Mouse (Mus musculus) thymus, adult 2 months (tissue): ENCODE data around the gene Zfp986. TPM values are rescaled to one million over a fixed set of nuclear protein-coding genes. Genes with fewer than 3 reads are reported as not detected.
A peak's percentile ranks its signal among the peaks of the same experiment; 100 is the strongest.
"Not testable (repeated sequence)": the region's sequence is repeated elsewhere in the genome, so short reads cannot be mapped to it uniquely, and the experiment has no call there.

Experiments used
- DNase-seq: peaks from one replicate; pipeline ENCODE4 v3.0.0; 2021
- H3K27ac ChIP-seq: fragments of 200-500 bp; 2 replicates; pipeline ENCODE4 v1.5.1; 2012; ENCODE audit warnings: low read length, control low read depth; ENCODE audit not compliant: control insufficient read depth, insufficient read depth
- H3K27me3 ChIP-seq: fragments of 200-500 bp; 2 replicates; pipeline ENCODE4 v1.6.1; 2012; ENCODE audit warnings: mild to moderate bottlenecking, low read length, moderate library complexity, mixed read lengths; ENCODE audit not compliant: control insufficient read depth, insufficient read depth
- H3K36me3 ChIP-seq: fragments of 200-500 bp; 2 replicates; pipeline ENCODE4 v1.6.1; 2012; ENCODE audit warnings: mild to moderate bottlenecking, low read length, moderate library complexity; ENCODE audit not compliant: control insufficient read depth, insufficient read depth
- H3K4me1 ChIP-seq: fragments of 200-500 bp; replicated peaks from 2 replicates; pipeline ENCODE4 v1.6.1; 2012; ENCODE audit warnings: low read length; ENCODE audit not compliant: control insufficient read depth, insufficient read depth
- H3K4me3 ChIP-seq: fragments of 200-500 bp; 2 replicates; pipeline ENCODE4 v1.5.1; 2012; ENCODE audit warnings: mild to moderate bottlenecking, low read length, control low read depth, moderate library complexity; ENCODE audit not compliant: control insufficient read depth, insufficient read depth
- WGBS: fragments of 180-500 bp; shearing (Covaris S2); methylation state at CpG from one replicate; pipeline ENCODE4 v1.1.7; 2018; 5-methylcytosine and 5-hydroxymethylcytosine counted together
- polyA plus RNA-seq: library from polyadenylated mRNA; depleted of rRNA; stranded (reverse); fragments of >200 nt; gene quantifications from 2 replicates; pipeline ENCODE4 v1.2.3, GENCODE M21; 2012; rRNA removed

Gene Zfp986
- polyA plus RNA-seq = not detected in 2 replicates

- H3K27me3 ChIP-seq, DNase-seq, H3K36me3 ChIP-seq, H3K4me3 ChIP-seq, H3K4me1 ChIP-seq, H3K27ac ChIP-seq: not testable (repeated sequence)
- 77% methylated on average over 3 of the region's 3 CpGs for WGBS
These were observed at the start of gene Zfp986 for GRCm38 (mm10) chr4:145868494-145868893. TSS of gene Zfp986 (plus strand) at chr4:145868794.

- not testable (repeated sequence) for H3K27ac ChIP-seq, DNase-seq, H3K27me3 ChIP-seq, H3K4me3 ChIP-seq, H3K4me1 ChIP-seq, H3K36me3 ChIP-seq
- no CpG with 5 or more reads among the region's 2 CpGs for WGBS
These were observed 48.6 kb upstream of the Zfp986 start for GRCm38 (mm10) chr4:145819946-145820345.

- DNase-seq, H3K4me1 ChIP-seq, H3K36me3 ChIP-seq, H3K27ac ChIP-seq, H3K4me3 ChIP-seq, H3K27me3 ChIP-seq: not testable (repeated sequence)
- 85% methylated on average over 5 of the region's 8 CpGs for WGBS
These were observed 43.0 kb upstream of the Zfp986 start for GRCm38 (mm10) chr4:145825606-145826005.

- H3K27ac ChIP-seq, DNase-seq, H3K4me1 ChIP-seq, H3K4me3 ChIP-seq, H3K36me3 ChIP-seq, H3K27me3 ChIP-seq: not testable (repeated sequence)
- 95% methylated on average over 1 of the region's 14 CpGs for WGBS
These were observed 37.1 kb upstream of the Zfp986 start for GRCm38 (mm10) chr4:145831328-145832062.

GRCm38 (mm10) chr4:145836300-145836862 lies 32.2 kb upstream of the Zfp986 start:
- H3K27me3 ChIP-seq, H3K27ac ChIP-seq, H3K4me3 ChIP-seq, DNase-seq, H3K4me1 ChIP-seq, H3K36me3 ChIP-seq: not testable (repeated sequence)
- WGBS = 85% methylated on average over 9 of the region's 18 CpGs

- peak; percentile 10 for DNase-seq
- H3K4me3 ChIP-seq, H3K4me1 ChIP-seq, H3K27me3 ChIP-seq, H3K27ac ChIP-seq, H3K36me3 ChIP-seq: not testable (repeated sequence)
- WGBS = 73% methylated on average over 57 of the region's 75 CpGs
These were observed 31.6 kb upstream of the Zfp986 start for GRCm38 (mm10) chr4:145836863-145837440.

- not testable (repeated sequence) for H3K36me3 ChIP-seq, DNase-seq, H3K27me3 ChIP-seq, H3K4me1 ChIP-seq, H3K27ac ChIP-seq, H3K4me3 ChIP-seq
These were observed 21.8 kb upstream of the Zfp986 start for GRCm38 (mm10) chr4:145846793-145847192.

GRCm38 (mm10) chr4:145848183-145848890 lies 20.3 kb upstream of the Zfp986 start:
- H3K36me3 ChIP-seq, H3K4me3 ChIP-seq, H3K27me3 ChIP-seq, H3K27ac ChIP-seq, DNase-seq, H3K4me1 ChIP-seq: not testable (repeated sequence)
- 78% methylated on average over 4 of the region's 4 CpGs for WGBS

- WGBS = 81% methylated on average over 3 of the region's 3 CpGs
- not testable (repeated sequence) for H3K36me3 ChIP-seq, H3K4me1 ChIP-seq, H3K4me3 ChIP-seq, H3K27ac ChIP-seq, H3K27me3 ChIP-seq, DNase-seq
These were observed 19.7 kb upstream of the Zfp986 start for GRCm38 (mm10) chr4:145848891-145849214.

- not testable (repeated sequence) for H3K4me1 ChIP-seq, H3K4me3 ChIP-seq, H3K27me3 ChIP-seq, H3K27ac ChIP-seq, H3K36me3 ChIP-seq, DNase-seq
- 68% methylated on average over 8 of the region's 9 CpGs for WGBS
These were observed 17.2 kb upstream of the Zfp986 start for GRCm38 (mm10) chr4:145851421-145851820.
